Mouse (Mus musculus): ENCODE results near the gene Dll1.

DNA sequence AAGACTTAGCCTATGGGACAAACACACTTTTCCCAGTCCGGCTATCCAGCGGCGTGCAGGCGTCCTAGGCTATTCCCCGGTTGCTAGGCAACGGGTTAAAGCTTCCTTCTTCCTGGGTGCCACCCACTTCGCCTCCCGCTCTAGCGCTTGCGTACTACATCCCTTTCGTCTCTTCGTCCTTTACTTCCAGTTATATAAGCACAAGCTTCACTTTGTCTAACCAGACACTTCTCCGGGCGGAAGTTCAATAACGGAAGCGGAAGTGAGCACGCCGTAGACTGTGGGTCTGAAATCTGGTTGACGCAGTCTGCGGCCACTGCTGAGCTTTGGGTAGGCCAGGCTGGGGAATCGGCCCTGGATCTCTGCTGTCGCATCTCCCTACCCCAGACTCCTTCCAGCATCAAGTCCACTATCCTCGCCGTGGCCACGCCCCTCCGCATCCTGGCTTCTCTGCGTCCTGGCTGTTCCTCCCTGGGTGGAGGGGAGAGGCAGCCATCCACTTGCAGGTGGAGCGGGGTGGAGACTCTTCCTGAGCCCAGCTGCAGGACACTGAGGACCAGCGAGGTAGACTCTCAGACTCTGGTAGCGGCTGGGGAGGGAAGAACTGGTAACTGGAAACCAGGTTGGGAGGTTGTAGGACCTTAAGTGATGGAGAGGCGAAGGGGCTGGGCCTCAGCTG, 19.5 kb upstream of the Dll1 start, which contains the start of gene Fam120b:
- TF ChIP-seq POLR2A (IDR thresholded peaks at IDR 0.05; ENCODE audit: extremely low read depth, insufficient read depth, low read length) (peak; percentile 58), CTCF (IDR thresholded peaks at IDR 0.05; ENCODE audit: low read depth, low read length) (no peak)
